Mouse (Mus musculus) brain, embryonic 14.5 days (tissue): ENCODE measurements around the gene Gria2.

Experiments used
- CTCF ChIP-seq: fragments of 200-500 bp; IDR thresholded peaks from 2 replicates; pipeline ENCODE4 v1.5.1; 2012; ENCODE audit warnings: inconsistent platforms, mild to moderate bottlenecking, moderate library complexity, borderline replicate concordance; ENCODE audit not compliant: insufficient read depth, insufficient read length; ENCODE audit errors: extremely low read depth
- POLR2A ChIP-seq: fragments of 200-500 bp; IDR thresholded peaks from 2 replicates; pipeline ENCODE4 v1.6.1; 2012; ENCODE audit warnings: mild to moderate bottlenecking, inconsistent platforms, borderline replicate concordance; ENCODE audit not compliant: poor library complexity, insufficient read depth, insufficient read length, severe bottlenecking; ENCODE audit errors: extremely low read depth

DNA sequence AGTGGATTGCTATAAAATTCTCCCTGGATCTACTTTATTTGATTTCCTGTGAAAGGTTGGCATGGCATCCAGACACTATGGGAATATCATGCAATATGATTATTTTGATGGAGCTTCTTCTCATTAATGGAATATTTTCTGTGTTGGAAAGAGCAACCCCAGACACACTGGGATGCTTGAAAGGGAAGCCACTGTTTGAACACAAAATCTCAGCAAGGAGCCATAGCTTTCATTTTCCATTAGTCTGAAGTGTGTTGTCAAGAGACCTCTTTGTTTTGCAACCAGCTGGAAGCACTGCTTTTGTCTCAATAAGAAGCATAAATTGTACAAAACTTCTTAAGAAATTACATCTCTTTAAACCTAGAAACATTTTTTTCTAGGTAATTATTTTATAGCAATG lies 51.8 kb downstream of the Gria2 start:
- TF ChIP-seq POLR2A (no peak), CTCF (no peak)
